Mouse (Mus musculus) heart, embryonic 11.5 days (tissue): ENCODE results near the gene Adcyap1. TPM values are rescaled to one million over a fixed set of nuclear protein-coding genes. Genes with fewer than 3 reads are reported as not detected.

Experiments
- ATAC-seq: fragments of 200-750 bp; cut with Nextera tagmentation; replicated peaks from 2 replicates; pipeline ENCODE4 v1.8.0; 2017; ENCODE audit warnings: moderate library complexity; ENCODE audit not compliant: insufficient number of reproducible peaks, low FRiP score, low TSS enrichment
- H3K27ac ChIP-seq: fragments of 300-500 bp; sonication (generic); 2 replicates; pipeline ENCODE4 v1.5.1; 2014; ENCODE audit warnings: mild to moderate bottlenecking, low read depth, low read length
- H3K27me3 ChIP-seq: fragments of 300-500 bp; sonication (generic); 2 replicates; pipeline ENCODE4 v1.6.1; 2014; ENCODE audit warnings: mild to moderate bottlenecking, low read length, mixed read lengths; ENCODE audit not compliant: control insufficient read depth, insufficient read depth
- H3K36me3 ChIP-seq: fragments of 300-500 bp; sonication (generic); 2 replicates; pipeline ENCODE4 v1.6.1; 2014; ENCODE audit warnings: mild to moderate bottlenecking, low read length, moderate library complexity, mixed read lengths; ENCODE audit not compliant: control insufficient read depth, insufficient read depth
- H3K4me1 ChIP-seq: fragments of 300-500 bp; sonication (generic); 2 replicates; pipeline ENCODE4 v1.6.1; 2014; ENCODE audit warnings: low read length; ENCODE audit not compliant: control insufficient read depth, insufficient read depth
- H3K4me2 ChIP-seq: fragments of 300-500 bp; sonication (generic); 2 replicates; pipeline ENCODE4 v1.6.1; 2014; ENCODE audit warnings: mild to moderate bottlenecking, moderate library complexity
- H3K4me3 ChIP-seq: fragments of 300-500 bp; sonication (generic); 2 replicates; pipeline ENCODE4 v1.5.1; 2014; ENCODE audit warnings: low read depth, low read length
- H3K9ac ChIP-seq: fragments of 300-500 bp; sonication (generic); 2 replicates; pipeline ENCODE4 v1.6.1; 2014; ENCODE audit warnings: mild to moderate bottlenecking, low read depth, low read length, moderate library complexity
- H3K9me3 ChIP-seq: fragments of 300-500 bp; sonication (generic); replicated peaks from 2 replicates; pipeline ENCODE4 v1.6.1; 2016; ENCODE audit warnings: low read length; ENCODE audit not compliant: control insufficient read depth
- WGBS: fragments of 180-500 bp; shearing (Covaris S2); extraction: QIAGEN DNeasy Blood & Tissue Kit; methylation state at CpG from one replicate; pipeline ENCODE4 v1.1.7; 2014; ENCODE audit not compliant: insufficient replicate concordance; 5-methylcytosine and 5-hydroxymethylcytosine counted together
- polyA plus RNA-seq: library from polyadenylated mRNA; unstranded; fragments of >200 nt; fragmentation: Nextera tagmentation; extraction: Ambion mirVana; gene quantifications from 2 replicates; pipeline ENCODE4 v1.2.1, GENCODE M21; 2014

The Adcyap1 gene
- polyA plus RNA-seq, 1 experiment from 2014 or later = 0.10 TPM

- Histone ChIP-seq H3K4me1 (peaks cover 11% of the 10 kb centered on the region; the same call in 1 of the 2 replicates), H3K4me2 (peak overlapping the region; percentile 67), H3K4me3 (peak overlapping the region; percentile 40), H3K9ac (no peak overlapping the region), H3K36me3 (no peaks in the 10 kb centered on the region), H3K9me3 (no peaks in the 10 kb centered on the region), H3K27ac (no peak overlapping the region), H3K27me3 (peaks cover 65% of the 10 kb centered on the region)
- no peak for ATAC-seq
- WGBS = 2% methylated on average over 16 of the region's 16 CpGs
These were observed 2.6 kb downstream of the Adcyap1 start for GRCm38 (mm10) chr17:93201265-93201925.

- ATAC-seq = 0 out of 2 replicates have a peak, but pooled peaks have one; percentile 55
- peak overlapping the region; percentile 40 for H3K4me3 ChIP-seq
- peaks cover 11% of the 10 kb centered on the region; the same call in 1 of the 2 replicates for H3K4me1 ChIP-seq
- H3K9ac ChIP-seq = no peak overlapping the region
- no peaks in the 10 kb centered on the region for H3K9me3 ChIP-seq
- H3K4me2 ChIP-seq = peak overlapping the region; percentile 67
- WGBS = under 1% methylated on average over 44 of the region's 44 CpGs
- H3K36me3 ChIP-seq = no peaks in the 10 kb centered on the region
- peaks cover 65% of the 10 kb centered on the region for H3K27me3 ChIP-seq
- H3K27ac ChIP-seq = no peak overlapping the region
These were observed 3.6 kb downstream of the Adcyap1 start for GRCm38 (mm10) chr17:93202165-93203075.

GRCm38 (mm10) chr17:93203076-93204031, 4.5 kb downstream of the Adcyap1 start:
- Histone ChIP-seq H3K36me3 (no peaks in the 10 kb centered on the region), H3K4me1 (peaks cover 11% of the 10 kb centered on the region; the same call in 1 of the 2 replicates), H3K9me3 (no peaks in the 10 kb centered on the region), H3K4me2 (peak overlapping the region; percentile 67), H3K27me3 (peaks cover 58% of the 10 kb centered on the region), H3K27ac (no peak overlapping the region), H3K4me3 (peak overlapping the region; percentile 40), H3K9ac (no peak overlapping the region)
- under 1% methylated on average over 34 of the region's 34 CpGs for WGBS
- no peak for ATAC-seq

GRCm38 (mm10) chr17:93217785-93218184, 19.0 kb downstream of the Adcyap1 start:
- WGBS = 79% methylated on average over 6 of the region's 6 CpGs
- no peak for ATAC-seq

GRCm38 (mm10) chr17:93218640-93219039, 19.8 kb downstream of the Adcyap1 start:
- no peak for ATAC-seq
- Histone ChIP-seq H3K4me3 (no peak overlapping the region), H3K27ac (no peak overlapping the region), H3K4me2 (no peak overlapping the region), H3K9ac (no peak overlapping the region), H3K9me3 (no peaks in the 10 kb centered on the region), H3K27me3 (no peaks in the 10 kb centered on the region), H3K36me3 (no peaks in the 10 kb centered on the region), H3K4me1 (no peaks in the 10 kb centered on the region)
- 60% methylated on average over 2 of the region's 2 CpGs for WGBS

More at GRCm38 (mm10) chr17:93217785-93218184, 19.0 kb downstream of the Adcyap1 start:
- no peak overlapping the region for H3K9ac ChIP-seq
- no peak overlapping the region for H3K4me3 ChIP-seq
- H3K9me3 ChIP-seq = no peaks in the 10 kb centered on the region
- no peak overlapping the region for H3K4me2 ChIP-seq
- H3K27me3 ChIP-seq = no peaks in the 10 kb centered on the region
- no peak overlapping the region for H3K27ac ChIP-seq
- no peaks in the 10 kb centered on the region for H3K4me1 ChIP-seq
- no peaks in the 10 kb centered on the region for H3K36me3 ChIP-seq

- H3K9ac ChIP-seq = no peak overlapping the region
- no peak overlapping the region for H3K27ac ChIP-seq
- no peak overlapping the region for H3K4me3 ChIP-seq
- no peaks in the 10 kb centered on the region for H3K27me3 ChIP-seq
- H3K9me3 ChIP-seq = no peaks in the 10 kb centered on the region
- no peaks in the 10 kb centered on the region for H3K36me3 ChIP-seq
- ATAC-seq = no peak
- no peaks in the 10 kb centered on the region for H3K4me1 ChIP-seq
- no peak overlapping the region for H3K4me2 ChIP-seq
These were observed 38.5 kb downstream of the Adcyap1 start for GRCm38 (mm10) chr17:93237355-93237754.
